Mouse (Mus musculus) brain, embryonic 14.5 days (tissue): ENCODE data around the gene Cwh43.

Experiments used
- CTCF ChIP-seq: fragments of 200-500 bp; IDR thresholded peaks from 2 replicates; pipeline ENCODE4 v1.5.1; 2012; ENCODE audit warnings: inconsistent platforms, mild to moderate bottlenecking, moderate library complexity, borderline replicate concordance; ENCODE audit not compliant: insufficient read depth, insufficient read length; ENCODE audit errors: extremely low read depth
- POLR2A ChIP-seq: fragments of 200-500 bp; IDR thresholded peaks from 2 replicates; pipeline ENCODE4 v1.6.1; 2012; ENCODE audit warnings: mild to moderate bottlenecking, inconsistent platforms, borderline replicate concordance; ENCODE audit not compliant: poor library complexity, insufficient read depth, insufficient read length, severe bottlenecking; ENCODE audit errors: extremely low read depth

GRCm38 (mm10) chr5:73401341-73401740 is 4.5 kb upstream of the Cwh43 start:
- no peak for TF ChIP-seq CTCF
- TF ChIP-seq POLR2A = no peak
